ENCODE assay signal across 27 mouse cellular contexts in genomic region chr14:30618746-30619275, GRCm38 (mm10). TPM values are rescaled to one million over a fixed set of nuclear protein-coding genes. Genes with fewer than 3 reads are reported as not detected.
DNase-seq lines count a peak whose midpoint lies in the region; ATAC-seq and TF ChIP-seq lines count a peak whose summit lies in the region.
"Had no signal": no experiment of that assay in that cellular context is flagged by ENCODE, and none has a peak within 500 bp of the region (broad histone marks: within the 10 kb centered on the region; RNA-seq: fewer than 3 reads in every experiment).

No protein-coding gene starts in this region.

- TF ChIP-seq RAD21 in CH12.LX (IDR thresholded peaks at IDR 0.05; ENCODE audit: low read depth, low read length) = no peak

- no peak for TF ChIP-seq CTCF in liver, postnatal 0 days (IDR thresholded peaks at IDR 0.05; ENCODE audit: low read depth)
- no peak for TF ChIP-seq CTCF in CH12.LX (conservative IDR thresholded peaks at IDR 0.05 in 1 of 2, IDR thresholded peaks at IDR 0.05 in 1 of 2; ENCODE audit: low read depth in 2 of 2, low read length in 2 of 2)

- TF ChIP-seq POLR2A in CH12.LX (IDR thresholded peaks at IDR 0.05; ENCODE audit: low read depth, low read length) (no peak), myocyte (IDR thresholded peaks at IDR 0.05; ENCODE audit: insufficient read length, low read depth) (peak; percentile 65)

- dilution Hi-C loops in CH12.LX (cut with MboI; ENCODE audit: extremely low pct_ligation_motif_present, extremely low pct_unique_long_range_greater_than_20kb, low sequenced_read_pairs) = no loop called here

- peak overlapping the region; percentile 22; the same call in 1 of the 2 replicates for H3K27ac ChIP-seq in liver, embryonic 12.5 days
- H3K27ac ChIP-seq in liver, postnatal 0 days (ENCODE audit: low read depth) = no peak overlapping the region
- no peak overlapping the region; the same call in 1 of the 2 replicates for H3K27ac ChIP-seq in CH12.LX (ENCODE audit: insufficient read depth, low read depth)
- H3K27ac ChIP-seq: embryonic facial prominence, embryonic 13.5 days; forebrain, embryonic 10.5 days; forebrain, embryonic 15.5 days; heart, embryonic 15.5 days; intestine, embryonic 15.5 days; kidney, postnatal 0 days; midbrain, embryonic 10.5 days; neural tube, embryonic 13.5 days had no signal

- H3K27me3 ChIP-seq in liver, embryonic 12.5 days (replicated peaks) = no peaks in the 10 kb centered on the region
- no peaks in the 10 kb centered on the region for H3K27me3 ChIP-seq in liver, postnatal 0 days (ENCODE audit: insufficient read depth, low read length)
- no peaks in the 10 kb centered on the region for H3K27me3 ChIP-seq in CH12.LX (replicated peaks)
- no peaks in the 10 kb centered on the region for H3K27me3 ChIP-seq in myocyte (ENCODE audit: control insufficient read depth, insufficient read depth, insufficient read length)
- H3K27me3 ChIP-seq: embryonic facial prominence, embryonic 13.5 days; forebrain, embryonic 15.5 days; heart, embryonic 15.5 days; intestine, embryonic 15.5 days; neural tube, embryonic 13.5 days had no signal

- WGBS in liver, embryonic 12.5 days (ENCODE audit: insufficient replicate concordance) = 81% methylated on average over 2 of the region's 2 CpGs
- WGBS in liver, postnatal 0 days (ENCODE audit: insufficient replicate concordance) = 76% methylated on average over 2 of the region's 2 CpGs

- no peak for ATAC-seq in liver, embryonic 12.5 days
- no peak for ATAC-seq in liver, postnatal 0 days
- ATAC-seq: activated CD4-positive, CD25-positive, alpha-beta regulatory T cell, adult 4 months; forebrain, embryonic 15.5 days; hindbrain, embryonic 16.5 days; intestine, embryonic 15.5 days; lung, postnatal 0 days had no signal

- peaks cover 92% of the 10 kb centered on the region for H3K79me2 ChIP-seq in CH12.LX (replicated peaks; ENCODE audit: control insufficient read depth, extremely low read depth, insufficient read depth, poor library complexity, severe bottlenecking)
- peaks cover 28% of the 10 kb centered on the region for H3K79me2 ChIP-seq in myocyte (ENCODE audit: control insufficient read depth, insufficient read depth)

- in situ Hi-C loops in CH12.LX (cut with MboI; ENCODE audit: low pct_ligation_motif_present, low pct_unique_long_range_greater_than_20kb, low sequenced_read_pairs) = no loop called here

- H3K4me3 ChIP-seq in liver, embryonic 12.5 days = no peak overlapping the region
- H3K4me3 ChIP-seq in liver, postnatal 0 days (ENCODE audit: low read depth, low read length) = no peak overlapping the region
- H3K4me3 ChIP-seq in CH12.LX (replicated peaks in 1 of 3; ENCODE audit: low read depth in 2 of 3, low read length in 2 of 3, poor library complexity in 1 of 3) (no peak overlapping the region), myocyte (peak overlapping the region; percentile 5)
- H3K4me3 ChIP-seq: embryonic facial prominence, embryonic 13.5 days; forebrain, embryonic 10.5 days; forebrain, embryonic 15.5 days; heart, embryonic 15.5 days; intestine, embryonic 15.5 days; midbrain, embryonic 10.5 days; neural tube, embryonic 13.5 days had no signal

- no peak overlapping the region for H3ac ChIP-seq in myocyte (ENCODE audit: control insufficient read depth, insufficient read length)

- no peak for TF ChIP-seq EP300 in liver, postnatal 0 days (IDR thresholded peaks at IDR 0.05; ENCODE audit: low read depth)
- no peak for TF ChIP-seq EP300 in CH12.LX (IDR thresholded peaks at IDR 0.05; ENCODE audit: low read length)

- H3K9me3 ChIP-seq in liver, embryonic 12.5 days (replicated peaks) = no peaks in the 10 kb centered on the region
- H3K9me3 ChIP-seq in liver, postnatal 0 days (ENCODE audit: low read length) = no peaks in the 10 kb centered on the region
- no peaks in the 10 kb centered on the region for H3K9me3 ChIP-seq in CH12.LX (replicated peaks; ENCODE audit: low read length)
- H3K9me3 ChIP-seq: embryonic facial prominence, embryonic 13.5 days; forebrain, embryonic 10.5 days; forebrain, embryonic 15.5 days; heart, embryonic 15.5 days; intestine, embryonic 15.5 days; midbrain, embryonic 10.5 days; neural tube, embryonic 13.5 days had no signal

- no peak for DNase-seq in liver, postnatal 0 days
- DNase-seq in CH12.LX (ENCODE audit: extremely low read depth) (no peak), MN1 (ENCODE audit: low spot score) (peak; percentile 47)
- no peak for DNase-seq in layer of hippocampus, adult 9-10 months (ENCODE audit: low spot score)
- DNase-seq: adrenal gland, postnatal 14 days; cerebellum, adult 11-12 months; cerebellum, postnatal 10 days; kidney, adult 2 months; kidney, postnatal 4 days; layer of hippocampus, postnatal 36 days; left cerebral cortex, postnatal 4 days; liver; lung, adult 18-20 months; lung, postnatal 4 days had no signal

- peaks cover 5% of the 10 kb centered on the region; the same call in 1 of the 2 replicates for H3K36me3 ChIP-seq in liver, embryonic 12.5 days
- peaks cover 3% of the 10 kb centered on the region; the same call in 1 of the 2 replicates for H3K36me3 ChIP-seq in liver, postnatal 0 days (replicated peaks; ENCODE audit: insufficient read depth, low read length)
- peaks cover 34 to 97% of the 10 kb centered on the region in 2 experiments for H3K36me3 ChIP-seq in CH12.LX (replicated peaks in 1 of 2; ENCODE audit: control insufficient read depth in 1 of 2, insufficient read depth in 1 of 2, low read length in 1 of 2)
- H3K36me3 ChIP-seq in myocyte (ENCODE audit: control insufficient read depth, insufficient read depth) = no peaks in the 10 kb centered on the region
- H3K36me3 ChIP-seq: forebrain, embryonic 10.5 days; forebrain, embryonic 15.5 days; heart, embryonic 15.5 days; intestine, embryonic 15.5 days; midbrain, embryonic 10.5 days; neural tube, embryonic 13.5 days had no signal

- peaks cover 73% of the 10 kb centered on the region for H3K4me1 ChIP-seq in liver, embryonic 12.5 days
- H3K4me1 ChIP-seq in liver, postnatal 0 days (ENCODE audit: insufficient read depth) = peaks cover 37% of the 10 kb centered on the region
- H3K4me1 ChIP-seq in CH12.LX (ENCODE audit: control insufficient read depth in 1 of 2, insufficient read depth in 2 of 2) = peaks cover 71 to 99% of the 10 kb centered on the region in 2 experiments
- H3K4me1 ChIP-seq: forebrain, embryonic 15.5 days had no signal

- H3K4me2 ChIP-seq in liver, embryonic 12.5 days = no peak overlapping the region
- H3K4me2 ChIP-seq in liver, postnatal 0 days (ENCODE audit: low read depth, low read length) = no peak overlapping the region
- H3K4me2 ChIP-seq in CH12.LX (ENCODE audit: insufficient read depth, low read depth, poor library complexity, severe bottlenecking) (no peak overlapping the region), myocyte (ENCODE audit: low read depth) (peak overlapping the region; percentile 60)
- H3K4me2 ChIP-seq: embryonic facial prominence, embryonic 13.5 days; forebrain, embryonic 15.5 days; heart, embryonic 15.5 days; intestine, embryonic 15.5 days; neural tube, embryonic 13.5 days had no signal

- H3K9ac ChIP-seq in liver, embryonic 12.5 days = no peak overlapping the region
- H3K9ac ChIP-seq in liver, postnatal 0 days (replicated peaks) = no peak overlapping the region
- H3K9ac ChIP-seq in CH12.LX (ENCODE audit: insufficient read depth, low read depth) = no peak overlapping the region
- H3K9ac ChIP-seq: embryonic facial prominence, embryonic 13.5 days; forebrain, embryonic 15.5 days; heart, embryonic 15.5 days; intestine, embryonic 15.5 days; neural tube, embryonic 13.5 days had no signal

TF ChIP-seq in CH12.LX, 34 proteins besides CTCF, POLR2A, EP300 and RAD21:
- TF ChIP-seq MAFK (IDR thresholded peaks at IDR 0.05; ENCODE audit: insufficient replicate concordance, low read length) (0 out of 2 replicates have a peak, but pooled peaks have one; percentile 25), HCFC1 (IDR thresholded peaks at IDR 0.05; ENCODE audit: low read depth, low read length) (no peak)

TF ChIP-seq in myocyte, 11 proteins besides CTCF, POLR2A, EP300 and RAD21:
- no peak for TF ChIP-seq USF1 (IDR thresholded peaks at IDR 0.05; ENCODE audit: low read depth)
- TF ChIP-seq CEBPB (IDR thresholded peaks at IDR 0.05; ENCODE audit: insufficient read depth, poor library complexity, severe bottlenecking) = peak; percentile 75; the same call in 1 of the 2 replicates
- TF ChIP-seq POLR2AphosphoS2 (IDR thresholded peaks at IDR 0.05; ENCODE audit: insufficient read length, low read depth) = peak; percentile 72

RNA-seq across cellular contexts. Expression of gene Prkcd, which starts 7.2 kb away (rescaled TPM):
- 22.9 and 23.1 TPM in 2 replicates for polyA plus RNA-seq in liver, embryonic 12.5 days (2016; fragmentation: Nextera tagmentation; extraction: Ambion mirVana)
- 16.7 and 17.8 TPM in 2 replicates for polyA plus RNA-seq in liver, postnatal 0 days (2015; fragmentation: Nextera tagmentation; extraction: Ambion mirVana)
- 109 and 110 TPM in 2 replicates for total RNA-seq in CH12.LX (2012; rRNA removed)
- total RNA-seq in CH12.LX (2014; rRNA removed) = 119 and 122 TPM in 2 replicates
- 186 and 189 TPM in 2 replicates for polyA plus RNA-seq in CH12.LX (2012; ENCODE audit: insufficient read length, low read depth)
- polyA plus RNA-seq in myocyte (2012; fragmentation: generic; extraction: Trizol) = 23.6 TPM

RNA-seq across cellular contexts. Expression of gene Rft1, which starts 35.3 kb away (rescaled TPM):
- 5.9 and 6.5 TPM in 2 replicates for polyA plus RNA-seq in liver, embryonic 12.5 days (2016; fragmentation: Nextera tagmentation; extraction: Ambion mirVana)
- 6.6 and 7.0 TPM in 2 replicates for polyA plus RNA-seq in liver, postnatal 0 days (2015; fragmentation: Nextera tagmentation; extraction: Ambion mirVana)
- total RNA-seq in CH12.LX (2012; rRNA removed) (12.0 and 13.5 TPM in 2 replicates), CH12.LX (2014; rRNA removed) (25.8 and 26.0 TPM in 2 replicates)
- polyA plus RNA-seq in CH12.LX (2012; ENCODE audit: insufficient read length, low read depth) (15.3 and 17.7 TPM in 2 replicates), myocyte (2012; fragmentation: generic; extraction: Trizol) (12.3 TPM)
